Mouse (Mus musculus) liver, adult 2 months (tissue): ENCODE measurements around the gene Inpp5a. TPM values are rescaled to one million over a fixed set of nuclear protein-coding genes. Genes with fewer than 3 reads are reported as not detected.

Experiments used
- DNase-seq: peaks from one replicate; pipeline ENCODE4 v3.0.0-alpha.2; 2011; ENCODE audit warnings: low read depth, low spot score; ENCODE audit errors: extremely low read depth
- H3K27ac ChIP-seq: fragments of 200-500 bp; replicated peaks from 2 replicates; pipeline ENCODE4 v1.5.1; 2012; ENCODE audit warnings: low read depth, mild to moderate bottlenecking, control low read depth, inconsistent platforms, low read length; ENCODE audit not compliant: insufficient read depth
- H3K27me3 ChIP-seq: fragments of 200-500 bp; 2 replicates; pipeline ENCODE4 v1.6.1; 2012; ENCODE audit warnings: mild to moderate bottlenecking, moderate library complexity, low read length, inconsistent platforms; ENCODE audit not compliant: control insufficient read depth, insufficient read depth
- H3K36me3 ChIP-seq: fragments of 200-500 bp; 2 replicates; pipeline ENCODE4 v1.6.1; 2012; ENCODE audit warnings: low read length, inconsistent platforms; ENCODE audit not compliant: control insufficient read depth, insufficient read depth
- H3K4me1 ChIP-seq: fragments of 200-500 bp; 2 replicates; pipeline ENCODE4 v1.6.1; 2011; ENCODE audit warnings: low read length; ENCODE audit not compliant: control insufficient read depth, insufficient read depth
- H3K4me3 ChIP-seq: fragments of 200-500 bp; 2 replicates; pipeline ENCODE4 v1.5.1; 2011; ENCODE audit warnings: low read depth, mild to moderate bottlenecking, control low read depth, low read length, moderate library complexity; ENCODE audit not compliant: insufficient read depth
- H3K79me2 ChIP-seq: fragments of 200-500 bp; 2 replicates; pipeline ENCODE4 v1.6.1; 2012; ENCODE audit warnings: inconsistent platforms, mild to moderate bottlenecking, low read length, moderate library complexity; ENCODE audit not compliant: control insufficient read depth, insufficient read depth
- H3K9ac ChIP-seq: fragments of 200-500 bp; 2 replicates; pipeline ENCODE4 v1.6.1; 2012; ENCODE audit warnings: low read depth, mild to moderate bottlenecking, control low read depth, inconsistent platforms, low read length
- CTCF ChIP-seq: fragments of 200-500 bp; IDR thresholded peaks from 2 replicates; pipeline ENCODE4 v1.5.1; 2011; ENCODE audit warnings: low read depth, low read length, control low read depth
- POLR2A ChIP-seq: fragments of 200-500 bp; IDR thresholded peaks from 2 replicates; pipeline ENCODE4 v1.6.1; 2011; ENCODE audit warnings: low read length, control low read depth; ENCODE audit not compliant: insufficient read depth; ENCODE audit errors: extremely low read depth
- WGBS: fragments of 180-500 bp; shearing (Covaris S2); methylation state at CpG from one replicate; pipeline ENCODE4 v1.1.7; 2018; 5-methylcytosine and 5-hydroxymethylcytosine counted together
- polyA plus RNA-seq: library from polyadenylated mRNA; depleted of rRNA; stranded (reverse); fragments of >200 nt; gene quantifications from 2 replicates; pipeline ENCODE4 v1.2.3, GENCODE M21; 2012; rRNA removed
- total RNA-seq: library from RNA; depleted of rRNA; stranded (reverse); fragments of >200 nt; gene quantifications from 2 replicates; pipeline ENCODE4 v1.2.3, GENCODE M21; 2014; rRNA removed

Gene Inpp5a
- total and polyA plus RNA-seq, 2 experiments = 8.4 to 8.8 TPM

DNA sequence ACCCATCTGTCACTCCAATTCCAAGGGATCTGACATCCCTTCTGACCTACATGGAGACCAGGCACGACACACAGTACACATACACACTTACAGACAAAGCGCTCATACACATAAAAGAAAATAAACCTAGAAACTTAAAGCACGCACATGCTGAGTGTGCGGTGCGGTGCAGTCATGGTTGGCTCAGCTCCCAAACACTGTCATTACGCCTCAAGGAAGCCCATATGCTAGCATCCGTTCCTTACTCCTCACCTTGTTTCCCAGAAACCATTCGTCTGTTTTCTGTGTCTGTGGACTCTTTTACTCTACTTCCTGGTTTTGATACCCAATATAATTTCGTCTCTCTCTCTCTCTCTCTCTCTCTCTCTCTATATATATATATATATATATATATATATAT is 236.2 kb downstream of the Inpp5a start:
- Histone ChIP-seq H3K79me2 (no peaks in the 10 kb centered on the region), H3K36me3 (no peaks in the 10 kb centered on the region), H3K27ac (no peak overlapping the region), H3K4me1 (no peaks in the 10 kb centered on the region), H3K9ac (no peak overlapping the region), H3K4me3 (no peak overlapping the region), H3K27me3 (no peaks in the 10 kb centered on the region)
- TF ChIP-seq CTCF (no peak), POLR2A (no peak)
- WGBS = 86% methylated on average over 9 of the region's 9 CpGs
- DNase-seq = no peak

Other genes with a start within 250 kb of the Inpp5a start
- 0.20 and 0.28 TPM in 2 replicates for gene Lrrc27, start 176.1 kb upstream of the Inpp5a start, total RNA-seq
- 0.61 and 1.1 TPM in 2 replicates for gene Lrrc27, start 176.1 kb upstream of the Inpp5a start, polyA plus RNA-seq
- gene Stk32c, start 175.8 kb upstream of the Inpp5a start, total RNA-seq = 0.18 and 0.27 TPM in 2 replicates
- 0.21 and 0.39 TPM in 2 replicates for gene Stk32c, start 175.8 kb upstream of the Inpp5a start, polyA plus RNA-seq
- gene Pwwp2b, start 140.6 kb upstream of the Inpp5a start, total RNA-seq = 0.65 and 0.74 TPM in 2 replicates
- 2.1 TPM in 2 replicates for gene Pwwp2b, start 140.6 kb upstream of the Inpp5a start, polyA plus RNA-seq
- not detected in 2 replicates for gene Nkx6-2, start 193.7 kb downstream of the Inpp5a start, total RNA-seq
- not detected in 2 replicates for gene Nkx6-2, start 193.7 kb downstream of the Inpp5a start, polyA plus RNA-seq